Mouse (Mus musculus) embryonic fibroblast, embryonic 13.5 days (primary cell): Measurements from ENCODE around the gene Car8.

ENCODE experiments used
- CTCF ChIP-seq: IDR thresholded peaks from 2 replicates; pipeline ENCODE4 v1.5.1; 2011; ENCODE audit warnings: mild to moderate bottlenecking, control low read depth, low read length, moderate library complexity, borderline replicate concordance; ENCODE audit not compliant: insufficient read depth
- POLR2A ChIP-seq: IDR thresholded peaks from 2 replicates; pipeline ENCODE4 v1.6.1; 2011; ENCODE audit warnings: low read depth, mild to moderate bottlenecking, control low read depth, low read length, moderate library complexity

- TF ChIP-seq POLR2A (no peak), CTCF (no peak)
Observed at GRCm38 (mm10) chr4:8245495-8246063, 6.7 kb upstream of the Car8 start.
